ENCODE assay signal across 7 mouse cellular contexts in the genomic region with DNA sequence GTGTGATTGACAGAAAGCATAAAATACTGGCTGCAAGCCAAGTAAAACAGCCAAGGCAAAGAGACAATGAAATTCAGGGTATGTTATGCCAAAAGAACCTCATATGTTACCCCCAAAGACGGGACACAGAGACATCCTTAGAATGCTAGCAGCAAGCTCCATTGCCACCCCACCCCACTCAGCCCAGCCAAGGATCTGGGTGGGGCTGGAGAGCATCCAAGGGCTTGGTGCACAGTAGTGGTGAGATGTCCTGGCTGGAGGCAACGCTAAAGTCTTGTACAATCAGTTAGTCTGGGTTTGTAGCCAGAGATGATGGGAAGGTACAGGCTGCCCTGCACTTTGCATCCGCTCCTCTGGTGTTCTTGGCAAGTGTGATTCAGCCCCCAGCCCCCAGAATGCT. TPM values are rescaled to one million over a fixed set of nuclear protein-coding genes. Genes with fewer than 3 reads are reported as not detected.
DNase-seq lines count a peak whose midpoint lies in the region; ATAC-seq lines count a peak whose summit lies in the region.

No protein-coding gene starts in this region.

- H3K4me1 ChIP-seq in hindbrain, embryonic 13.5 days (replicated peaks) = peaks cover 16% of the 10 kb centered on the region
- peaks cover 13% of the 10 kb centered on the region for H3K4me1 ChIP-seq in liver, embryonic 15.5 days (replicated peaks)

- H3K9ac ChIP-seq in hindbrain, embryonic 13.5 days = peak overlapping the region; percentile 62; the same call in 1 of the 2 replicates
- H3K9ac ChIP-seq in liver, embryonic 15.5 days = no peak overlapping the region

- 55% methylated on average over 3 of the region's 3 CpGs for WGBS in hindbrain, embryonic 13.5 days
- WGBS in liver, embryonic 15.5 days (ENCODE audit: insufficient replicate concordance) = 55% methylated on average over 3 of the region's 3 CpGs

- peak overlapping the region; percentile 62 for H3K27ac ChIP-seq in hindbrain, embryonic 13.5 days
- H3K27ac ChIP-seq in liver, embryonic 15.5 days (replicated peaks) = no peak overlapping the region

- H3K4me2 ChIP-seq in hindbrain, embryonic 13.5 days = peak overlapping the region; percentile 49
- H3K4me2 ChIP-seq in liver, embryonic 15.5 days = peak overlapping the region; percentile 78

- H3K9me3 ChIP-seq in hindbrain, embryonic 13.5 days = no peaks in the 10 kb centered on the region
- no peaks in the 10 kb centered on the region for H3K9me3 ChIP-seq in liver, embryonic 15.5 days (replicated peaks)

- H3K27me3 ChIP-seq in hindbrain, embryonic 13.5 days = no peaks in the 10 kb centered on the region
- no peaks in the 10 kb centered on the region for H3K27me3 ChIP-seq in liver, embryonic 15.5 days

- DNase-seq in Muller cell, postnatal 12 days (ENCODE audit: inconsistent ontology term) = peak; percentile 4
- DNase-seq in cerebellum, adult 18-20 months = peak; percentile 52 to 59
- DNase-seq in gastrocnemius, adult 18-20 months (ENCODE audit: low spot score) = peak; percentile 68
- DNase-seq in ovary, adult 18-20 months (ENCODE audit: low spot score) = peak; percentile 30
- DNase-seq in right cerebral cortex, postnatal 14 days = no peak

- H3K36me3 ChIP-seq in hindbrain, embryonic 13.5 days = peaks cover 80% of the 10 kb centered on the region
- H3K36me3 ChIP-seq in liver, embryonic 15.5 days (replicated peaks) = no peaks in the 10 kb centered on the region

- ATAC-seq in hindbrain, embryonic 13.5 days (ENCODE audit: low FRiP score) = 0 out of 2 replicates have a peak, but pooled peaks have one; percentile 33
- ATAC-seq in liver, embryonic 15.5 days (ENCODE audit: insufficient read depth) = 0 out of 2 replicates have a peak, but pooled peaks have one; percentile 27

- H3K4me3 ChIP-seq in hindbrain, embryonic 13.5 days = no peak overlapping the region
- H3K4me3 ChIP-seq in liver, embryonic 15.5 days (replicated peaks) = peak overlapping the region; percentile 55

RNA-seq across cellular contexts. Expression of a gene that starts 21.6 kb away (rescaled TPM):
- total RNA-seq in gastrocnemius, adult 18-20 months (2021) = 10 to 100 TPM; 16.2 to 17.2 TPM
- polyA plus RNA-seq in hindbrain, embryonic 13.5 days (2015; fragmentation: Nextera tagmentation; extraction: Ambion mirVana) = 48.9 and 51.0 TPM in 2 replicates
- polyA plus RNA-seq in liver, embryonic 15.5 days (2015; fragmentation: Nextera tagmentation; extraction: Ambion mirVana) = 18.9 and 22.5 TPM in 2 replicates

RNA-seq across cellular contexts. Expression of a gene that starts 49.8 kb away (rescaled TPM):
- total RNA-seq in gastrocnemius, adult 18-20 months (2021) = 1 to 10 TPM; 2.7 to 3.9 TPM
- polyA plus RNA-seq in hindbrain, embryonic 13.5 days (2015; fragmentation: Nextera tagmentation; extraction: Ambion mirVana) = 3.5 and 4.7 TPM in 2 replicates
- polyA plus RNA-seq in liver, embryonic 15.5 days (2015; fragmentation: Nextera tagmentation; extraction: Ambion mirVana) = 0.24 and 2.3 TPM in 2 replicates

RNA-seq across cellular contexts. Expression of a gene that starts 49.9 kb away (rescaled TPM):
- 10 to 100 TPM; 18.2 to 29.2 TPM for total RNA-seq in gastrocnemius, adult 18-20 months (2021)
- 33.0 and 34.3 TPM in 2 replicates for polyA plus RNA-seq in hindbrain, embryonic 13.5 days (2015; fragmentation: Nextera tagmentation; extraction: Ambion mirVana)
- 10,865 and 16,074 TPM in 2 replicates for polyA plus RNA-seq in liver, embryonic 15.5 days (2015; fragmentation: Nextera tagmentation; extraction: Ambion mirVana)

Comparison
In these comparisons a context has a peak if more than half of its experiments do, and no peak if none do; other contexts are left out.
1. RNA of a gene that starts 49.9 kb away (polyA plus RNA-seq): 10,865 to 16,074 TPM in liver, embryonic 15.5 days; 33.0 to 34.3 TPM in hindbrain, embryonic 13.5 days; every median in the first group is over 100 times any median in the second.